28 mouse cellular contexts compared by ENCODE assay signal in the genomic region with DNA sequence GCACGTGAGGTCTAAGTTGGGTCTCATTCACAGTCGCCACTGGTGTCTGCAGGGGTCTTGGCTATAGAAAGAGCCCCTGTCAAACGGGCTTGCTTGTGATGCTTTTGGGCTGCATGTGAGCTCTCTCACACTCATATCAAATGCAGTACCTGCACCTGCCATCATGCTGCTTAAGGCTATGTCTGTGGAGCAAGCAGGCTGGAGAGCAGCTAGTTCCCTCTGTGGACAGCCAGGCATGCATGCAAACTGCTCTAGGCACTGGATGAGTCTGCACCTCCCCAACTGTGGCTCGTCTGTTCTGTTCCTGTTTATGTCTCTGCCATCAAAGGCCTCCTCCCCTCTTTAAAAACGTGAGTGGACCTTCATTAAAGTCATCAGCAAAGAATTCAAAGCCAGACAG. TPM values are rescaled to one million over a fixed set of nuclear protein-coding genes. Genes with fewer than 3 reads are reported as not detected.
DNase-seq lines count a peak whose midpoint lies in the region; ATAC-seq and TF ChIP-seq lines count a peak whose summit lies in the region.
"Had no signal": no experiment of that assay in that cellular context is flagged by ENCODE, and none has a peak within 500 bp of the region (broad histone marks: within the 10 kb centered on the region; RNA-seq: fewer than 3 reads in every experiment).

No protein-coding gene starts in this region.

- no peak overlapping the region for H3K27ac ChIP-seq in heart, adult 2 months
- peak overlapping the region; percentile 33; the same call in 1 of the 2 replicates for H3K27ac ChIP-seq in liver, embryonic 11.5 days (ENCODE audit: low read depth, low read length)
- H3K27ac ChIP-seq in liver, embryonic 13.5 days = peak overlapping the region; percentile 72; the same call in 1 of the 2 replicates
- H3K27ac ChIP-seq: embryonic facial prominence, embryonic 12.5 days; gastrocnemius, adult 2 months; heart, embryonic 13.5 days; hindbrain, embryonic 15.5 days; kidney, embryonic 15.5 days; macrophage; midbrain, embryonic 12.5 days; neural tube, embryonic 12.5 days had no signal

- peak; percentile 80 for DNase-seq in heart, adult 11 months
- no peak for DNase-seq in heart, adult 2 months
- no peak for DNase-seq in liver, embryonic 11.5 days (ENCODE audit: low spot score)
- DNase-seq in liver (no peak), Patski (ENCODE audit: low read depth, low spot score) (peak; percentile 9)
- no peak for DNase-seq in liver, embryonic 13.5 days
- no peak for DNase-seq in kidney, postnatal 36 days
- DNase-seq in kidney, postnatal 10 days = no peak
- DNase-seq: adrenal gland, postnatal 10 days; cerebellum, adult 11-12 months; embryo, embryonic 11 days; gastrocnemius, adult 2 months; gastrocnemius, postnatal 36 days; heart, postnatal 10 days; kidney, adult 18-20 months; kidney, postnatal 4 days; lung, adult 18-20 months; lung, postnatal 10 days had no signal

- no peak overlapping the region for H3K9ac ChIP-seq in heart, adult 2 months (ENCODE audit: low read depth, low read length)
- no peak overlapping the region; the same call in 1 of the 2 replicates for H3K9ac ChIP-seq in liver, embryonic 11.5 days (ENCODE audit: low read depth, low read length)
- no peak overlapping the region for H3K9ac ChIP-seq in liver, embryonic 13.5 days
- H3K9ac ChIP-seq: embryonic facial prominence, embryonic 12.5 days; heart, embryonic 13.5 days; hindbrain, embryonic 15.5 days; kidney, embryonic 15.5 days; midbrain, embryonic 12.5 days; neural tube, embryonic 12.5 days had no signal

- in situ Hi-C loops in Patski (cut with MboI; ENCODE audit: low pct_unique_long_range_greater_than_20kb) = no loop called here

- CTCF ChIA-PET in Patski (lab: Charles Lee) = interaction anchor here (1.1 kb wide), 1 partner anchor 35 kb away, joined by 3 read pairs; a partner anchor contains a TSS

- WGBS in heart, adult 2 months = 68% methylated on average over 5 of the region's 5 CpGs
- WGBS in liver, embryonic 11.5 days = 66% methylated on average over 5 of the region's 5 CpGs
- 55% methylated on average over 5 of the region's 5 CpGs for WGBS in liver, embryonic 13.5 days (ENCODE audit: insufficient replicate concordance)

- no peaks in the 10 kb centered on the region for H3K79me2 ChIP-seq in heart, adult 2 months (replicated peaks; ENCODE audit: control insufficient read depth, insufficient read depth, low read length)

- no peaks in the 10 kb centered on the region for H3K4me1 ChIP-seq in heart, adult 2 months (ENCODE audit: control insufficient read depth, insufficient read depth, low read length)
- peaks cover 12% of the 10 kb centered on the region for H3K4me1 ChIP-seq in liver, embryonic 11.5 days (replicated peaks; ENCODE audit: control insufficient read depth, insufficient read depth, low read length)
- peaks cover 49% of the 10 kb centered on the region for H3K4me1 ChIP-seq in liver, embryonic 13.5 days (replicated peaks)
- H3K4me1 ChIP-seq: embryonic facial prominence, embryonic 12.5 days; hindbrain, embryonic 15.5 days; kidney, embryonic 15.5 days; midbrain, embryonic 12.5 days; neural tube, embryonic 12.5 days had no signal

- no peak for TF ChIP-seq EP300 in heart, adult 2 months (IDR thresholded peaks at IDR 0.05; ENCODE audit: insufficient read depth, low read depth, low read length)

- no peaks in the 10 kb centered on the region for H3K9me3 ChIP-seq in liver, embryonic 11.5 days (ENCODE audit: control insufficient read depth, low read length)
- no peaks in the 10 kb centered on the region for H3K9me3 ChIP-seq in liver, embryonic 13.5 days (replicated peaks)
- H3K9me3 ChIP-seq: embryonic facial prominence, embryonic 12.5 days; heart, embryonic 13.5 days; hindbrain, embryonic 15.5 days; kidney, embryonic 15.5 days; midbrain, embryonic 12.5 days; neural tube, embryonic 12.5 days had no signal

- TF ChIP-seq CTCF in heart, adult 2 months (IDR thresholded peaks at IDR 0.05) = no peak
- TF ChIP-seq CTCF in Patski (IDR thresholded peaks at IDR 0.05) = no peak

- POLR2A ChIA-PET in Patski (lab: Charles Lee) = no interaction called here

- no peak overlapping the region for H3K4me3 ChIP-seq in heart, adult 2 months
- no peak overlapping the region for H3K4me3 ChIP-seq in liver, embryonic 11.5 days (ENCODE audit: low read depth, low read length)
- H3K4me3 ChIP-seq in liver, embryonic 13.5 days (replicated peaks) = no peak overlapping the region
- H3K4me3 ChIP-seq: embryonic facial prominence, embryonic 12.5 days; gastrocnemius, adult 2 months; heart, embryonic 13.5 days; hindbrain, embryonic 15.5 days; kidney, embryonic 15.5 days; midbrain, embryonic 12.5 days; myocyte; neural tube, embryonic 12.5 days had no signal

- H3K36me3 ChIP-seq in heart, adult 2 months (ENCODE audit: control insufficient read depth, insufficient read depth, low read length) = no peaks in the 10 kb centered on the region
- no peaks in the 10 kb centered on the region for H3K36me3 ChIP-seq in liver, embryonic 11.5 days (ENCODE audit: control insufficient read depth, insufficient read depth, low read length)
- H3K36me3 ChIP-seq in liver, embryonic 13.5 days = no peaks in the 10 kb centered on the region
- H3K36me3 ChIP-seq: embryonic facial prominence, embryonic 12.5 days; hindbrain, embryonic 15.5 days; kidney, embryonic 15.5 days; midbrain, embryonic 12.5 days; neural tube, embryonic 12.5 days had no signal

- H3K27me3 ChIP-seq in heart, adult 2 months (ENCODE audit: control insufficient read depth, insufficient read depth, low read length) = no peaks in the 10 kb centered on the region
- no peaks in the 10 kb centered on the region for H3K27me3 ChIP-seq in liver, embryonic 11.5 days (replicated peaks; ENCODE audit: control insufficient read depth, insufficient read depth, low read length)
- H3K27me3 ChIP-seq in Patski = no peaks in the 10 kb centered on the region
- H3K27me3 ChIP-seq in liver, embryonic 13.5 days = no peaks in the 10 kb centered on the region
- H3K27me3 ChIP-seq: embryonic facial prominence, embryonic 12.5 days; heart, embryonic 13.5 days; hindbrain, embryonic 15.5 days; kidney, embryonic 15.5 days; midbrain, embryonic 12.5 days; neural tube, embryonic 12.5 days had no signal

- ATAC-seq in liver, embryonic 11.5 days (replicated peaks; ENCODE audit: low FRiP score) = no peak
- ATAC-seq in Patski = peak; percentile 35
- ATAC-seq in liver, embryonic 13.5 days (ENCODE audit: low read depth) = no peak
- ATAC-seq: forebrain, embryonic 16.5 days had no signal

- no peak for TF ChIP-seq POLR2A in heart, adult 2 months (IDR thresholded peaks at IDR 0.05; ENCODE audit: insufficient read depth, low read depth, low read length)

- intact Hi-C loops in heart, adult 2 months (cut with DNase I) = no loop called here

- no peak overlapping the region for H3K4me2 ChIP-seq in liver, embryonic 11.5 days
- H3K4me2 ChIP-seq in liver, embryonic 13.5 days = no peak overlapping the region
- H3K4me2 ChIP-seq: embryonic facial prominence, embryonic 12.5 days; heart, embryonic 13.5 days; hindbrain, embryonic 15.5 days; kidney, embryonic 15.5 days; midbrain, embryonic 12.5 days; neural tube, embryonic 12.5 days had no signal

RNA-seq across cellular contexts. Expression of a gene that starts 35.4 kb away (rescaled TPM):
- 1 to 10 TPM; 7.2 to 7.8 TPM for total RNA-seq in heart, adult 2 months (2021)
- 7.7 and 9.2 TPM in 2 replicates for polyA plus RNA-seq in heart, adult 2 months (2012; rRNA removed)
- polyA plus RNA-seq in liver, embryonic 11.5 days (2014; fragmentation: Nextera tagmentation; extraction: Ambion mirVana) = 10.5 and 11.6 TPM in 2 replicates
- polyA plus RNA-seq in Patski (2021) = 16.2 TPM
- polyA plus RNA-seq in liver, embryonic 13.5 days (2015; fragmentation: Nextera tagmentation; extraction: Ambion mirVana) = 4.0 and 4.5 TPM in 2 replicates

RNA-seq across cellular contexts. Expression of a gene that starts 39.7 kb away (rescaled TPM):
- 100 to 1,000 TPM; 304 to 322 TPM for total RNA-seq in heart, adult 2 months (2021)
- 85.7 and 184 TPM in 2 replicates for polyA plus RNA-seq in heart, adult 2 months (2012; rRNA removed)
- 0.19 and 0.21 TPM in 2 replicates for polyA plus RNA-seq in liver, embryonic 11.5 days (2014; fragmentation: Nextera tagmentation; extraction: Ambion mirVana)
- polyA plus RNA-seq in Patski (2021) = not detected
- polyA plus RNA-seq in liver, embryonic 13.5 days (2015; fragmentation: Nextera tagmentation; extraction: Ambion mirVana) = 0.06 and 0.15 TPM in 2 replicates
- polyA plus RNA-seq: intestine, embryonic 14.5 days had no signal

Comparison
In these comparisons a context has a peak if more than half of its experiments do, and no peak if none do; other contexts are left out.
1. DNase-seq: peak in heart, adult 11 months (single experiment) and Patski (single experiment); none in heart, adult 2 months (0 of 2), liver, embryonic 11.5 days (single experiment), liver (single experiment), liver, embryonic 13.5 days (single experiment), kidney, postnatal 36 days (0 of 2) and kidney, postnatal 10 days (single experiment).
2. RNA of a gene that starts 39.7 kb away (polyA plus RNA-seq): 85.7 to 184 TPM in heart, adult 2 months; 0.19 to 0.21 TPM in liver, embryonic 11.5 days, 0.06 to 0.15 TPM in liver, embryonic 13.5 days and not detected in Patski (single experiment); every median in the first group is over 10 times any median in the second.